Mouse (Mus musculus) liver, embryonic 13.5 days (tissue): ENCODE measurements at regions not wholly inside any gene's neighbourhood (a gene's known extent, or its start where the extent isn't known, plus 50 kb on each side); places are given as distances from the start of the nearest gene placed in this dataset.

ENCODE experiments used
- ATAC-seq: fragments of 200-750 bp; cut with Nextera tagmentation; 2 replicates; pipeline ENCODE4 v1.8.0; 2017; ENCODE audit warnings: low read depth, mild to moderate bottlenecking, moderate number of reproducible peaks, moderate library complexity
- DNase-seq: peaks from one replicate; pipeline ENCODE4 v3.0.0; 2022
- H3K27ac ChIP-seq: fragments of 300-500 bp; sonication (generic); 2 replicates; pipeline ENCODE4 v1.5.1; 2015; ENCODE audit warnings: moderate library complexity, mild to moderate bottlenecking, inconsistent platforms
- H3K27me3 ChIP-seq: fragments of 300-500 bp; sonication (generic); 2 replicates; pipeline ENCODE4 v1.6.1; 2015; ENCODE audit warnings: mild to moderate bottlenecking, inconsistent platforms
- H3K36me3 ChIP-seq: fragments of 300-500 bp; sonication (generic); 2 replicates; pipeline ENCODE4 v1.6.1; 2015; ENCODE audit warnings: mild to moderate bottlenecking, inconsistent platforms
- H3K4me1 ChIP-seq: fragments of 300-500 bp; sonication (generic); replicated peaks from 2 replicates; pipeline ENCODE4 v1.6.1; 2015; ENCODE audit warnings: inconsistent platforms
- H3K4me2 ChIP-seq: fragments of 300-500 bp; sonication (generic); 2 replicates; pipeline ENCODE4 v1.6.1; 2015; ENCODE audit warnings: inconsistent platforms, mild to moderate bottlenecking, moderate library complexity
- H3K4me3 ChIP-seq: fragments of 300-500 bp; sonication (generic); replicated peaks from 2 replicates; pipeline ENCODE4 v1.5.1; 2015; ENCODE audit warnings: mild to moderate bottlenecking, inconsistent platforms
- H3K9ac ChIP-seq: fragments of 300-500 bp; sonication (generic); 2 replicates; pipeline ENCODE4 v1.6.1; 2015; ENCODE audit warnings: mild to moderate bottlenecking, inconsistent platforms
- H3K9me3 ChIP-seq: fragments of 300-500 bp; sonication (generic); replicated peaks from 2 replicates; pipeline ENCODE4 v1.6.1; 2016; ENCODE audit warnings: inconsistent platforms
- WGBS: fragments of 180-500 bp; shearing (Covaris S2); methylation state at CpG from one replicate; pipeline ENCODE4 v1.1.7; 2015; ENCODE audit not compliant: insufficient replicate concordance; 5-methylcytosine and 5-hydroxymethylcytosine counted together

DNA sequence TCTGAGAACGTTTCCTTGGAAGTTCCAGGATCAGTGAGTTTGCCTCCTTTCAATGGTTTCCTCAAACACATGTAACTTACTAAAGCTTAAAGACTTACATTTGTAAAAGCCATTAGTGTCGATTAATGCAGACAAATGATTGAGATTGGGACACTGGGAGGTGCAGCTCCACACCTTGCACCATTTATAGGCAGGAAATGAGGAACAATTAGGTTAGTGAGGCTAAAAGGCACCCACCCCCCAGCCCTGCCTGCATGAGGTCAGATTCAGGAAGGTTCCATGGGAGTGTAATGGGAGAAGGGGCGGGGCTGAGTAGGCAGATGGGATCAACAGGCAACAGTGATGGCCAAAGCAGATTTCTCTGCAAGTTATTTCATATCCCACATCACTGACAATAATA is 131.1 kb upstream of the Gm12728 start:
- H3K4me1 ChIP-seq, result no peaks in the 10 kb centered on the region
- H3K36me3 ChIP-seq, result no peaks in the 10 kb centered on the region
- H3K9ac ChIP-seq, result no peak overlapping the region
- no peaks in the 10 kb centered on the region for H3K9me3 ChIP-seq
- H3K27ac ChIP-seq, result no peak overlapping the region
- no peaks in the 10 kb centered on the region for H3K27me3 ChIP-seq
- ATAC-seq (no peak), DNase-seq (no peak)
- no peak overlapping the region for H3K4me2 ChIP-seq
- H3K4me3 ChIP-seq, result no peak overlapping the region
- WGBS, result 47% methylated on average over 3 of the region's 3 CpGs

DNA sequence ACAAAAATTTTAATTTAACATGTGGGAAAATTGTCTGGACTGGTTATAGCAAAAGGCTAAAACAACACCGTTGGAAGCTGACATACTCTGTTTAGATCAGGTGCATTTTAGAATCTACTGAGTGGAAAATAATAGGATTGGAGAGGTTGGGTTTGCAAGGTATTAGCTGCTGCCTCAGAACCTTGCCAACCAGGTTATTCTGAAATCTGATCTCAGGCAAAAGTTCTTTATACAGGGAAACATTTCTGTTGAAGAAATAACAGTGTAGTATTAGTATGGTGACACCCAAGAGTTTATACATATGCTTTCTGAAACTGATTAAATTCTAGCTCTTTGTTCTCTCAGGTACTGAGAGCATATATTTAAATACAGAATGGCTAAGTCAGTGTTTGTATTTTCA is 113.0 kb upstream of the Gm12728 start:
- no peak overlapping the region for H3K4me2 ChIP-seq
- peaks cover 3% of the 10 kb centered on the region; the same call in 1 of the 2 replicates for H3K9me3 ChIP-seq
- DNase-seq (no peak), ATAC-seq (no peak)
- no peaks in the 10 kb centered on the region for H3K27me3 ChIP-seq
- no peaks in the 10 kb centered on the region for H3K4me1 ChIP-seq
- H3K4me3 ChIP-seq, result no peak overlapping the region
- H3K36me3 ChIP-seq, result no peaks in the 10 kb centered on the region
- no peak overlapping the region for H3K9ac ChIP-seq
- WGBS, result 66% methylated on average over 1 of the region's 1 CpGs
- H3K27ac ChIP-seq, result no peak overlapping the region

DNA sequence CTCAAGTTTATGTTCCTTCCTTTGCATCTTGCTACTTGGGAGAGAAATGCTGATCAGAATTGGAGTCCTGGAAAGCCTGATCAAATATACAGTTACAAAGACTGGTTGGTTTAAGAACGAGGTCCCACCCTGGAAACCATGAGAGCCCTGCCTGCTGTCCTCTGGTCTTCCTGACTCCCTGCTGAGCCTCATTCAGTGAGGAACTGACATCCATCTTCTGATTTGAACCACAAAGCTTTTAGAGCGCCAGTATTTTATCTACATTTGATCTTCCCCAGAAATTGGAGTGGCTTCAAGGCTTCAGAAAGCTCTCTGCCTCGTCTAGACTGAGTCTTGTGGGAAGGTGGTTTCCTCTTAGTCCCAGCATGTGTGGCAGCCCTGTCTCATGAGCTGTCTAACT is 99.0 kb upstream of the Gm12728 start:
- DNase-seq, result no peak
- Histone ChIP-seq H3K4me3 (no peak overlapping the region), H3K4me1 (no peaks in the 10 kb centered on the region), H3K36me3 (no peaks in the 10 kb centered on the region), H3K4me2 (no peak overlapping the region), H3K9me3 (no peaks in the 10 kb centered on the region), H3K27ac (no peak overlapping the region), H3K27me3 (no peaks in the 10 kb centered on the region), H3K9ac (no peak overlapping the region)
- 17% methylated on average over 3 of the region's 3 CpGs for WGBS
- ATAC-seq, result no peak

DNA sequence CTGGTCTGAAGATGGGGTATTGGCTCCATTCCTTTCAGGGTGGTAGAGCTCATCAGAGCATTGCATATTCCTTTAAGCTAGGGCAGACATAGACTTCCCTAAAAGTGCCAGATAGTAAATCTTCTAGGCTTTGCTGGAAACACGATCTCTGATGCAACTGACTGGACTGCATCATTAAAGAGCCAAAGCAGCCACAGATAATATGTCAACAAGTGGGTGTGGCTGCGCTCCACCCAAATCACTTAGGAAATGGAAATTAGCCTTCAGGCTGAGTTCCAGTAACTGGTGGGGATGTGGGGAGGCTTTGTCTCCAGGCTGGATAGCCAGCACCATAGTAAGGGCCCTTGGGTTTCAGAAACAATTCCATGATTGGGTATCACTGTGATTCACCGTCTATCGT is 97.3 kb upstream of the Gm12728 start:
- Histone ChIP-seq H3K27me3 (no peaks in the 10 kb centered on the region), H3K27ac (no peak overlapping the region), H3K4me2 (no peak overlapping the region), H3K9me3 (no peaks in the 10 kb centered on the region), H3K9ac (no peak overlapping the region), H3K4me1 (no peaks in the 10 kb centered on the region), H3K36me3 (no peaks in the 10 kb centered on the region), H3K4me3 (no peak overlapping the region)
- DNase-seq (no peak), ATAC-seq (no peak)
- 79% methylated on average over 4 of the region's 4 CpGs for WGBS

GRCm38 (mm10) chr4:105695895-105696294 is 93.8 kb upstream of the Gm12728 start:
- Histone ChIP-seq H3K4me1 (no peaks in the 10 kb centered on the region), H3K27me3 (no peaks in the 10 kb centered on the region), H3K4me2 (no peak overlapping the region), H3K4me3 (no peak overlapping the region), H3K36me3 (no peaks in the 10 kb centered on the region), H3K9ac (no peak overlapping the region), H3K9me3 (no peaks in the 10 kb centered on the region), H3K27ac (no peak overlapping the region)
- ATAC-seq, result no peak
- 55% methylated on average over 2 of the region's 2 CpGs for WGBS
- no peak for DNase-seq

DNA sequence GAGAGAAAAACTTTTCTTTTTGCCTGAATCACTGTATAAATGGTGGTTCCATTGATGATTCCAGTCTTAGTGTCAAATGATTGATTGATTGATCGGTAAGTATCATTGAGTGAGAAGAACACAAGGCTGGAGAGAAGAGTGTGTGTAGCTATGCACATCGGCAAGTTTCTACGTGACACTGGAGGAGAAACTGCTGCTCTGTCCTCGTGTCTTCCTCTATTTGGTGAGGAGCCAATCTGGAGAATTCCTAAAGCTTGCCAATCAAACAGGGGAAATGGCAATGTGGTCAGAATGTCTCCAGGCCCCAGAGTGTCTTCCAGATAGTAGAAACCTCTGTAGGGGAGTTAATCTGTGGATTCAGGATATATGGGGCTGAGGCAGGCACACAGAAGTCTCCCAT is 92.5 kb upstream of the Gm12728 start:
- no peak for ATAC-seq
- Histone ChIP-seq H3K4me3 (no peak overlapping the region), H3K9me3 (no peaks in the 10 kb centered on the region), H3K4me1 (no peaks in the 10 kb centered on the region), H3K9ac (no peak overlapping the region), H3K36me3 (no peaks in the 10 kb centered on the region), H3K4me2 (no peak overlapping the region), H3K27ac (no peak overlapping the region), H3K27me3 (no peaks in the 10 kb centered on the region)
- no peak for DNase-seq
- WGBS, result 60% methylated on average over 4 of the region's 4 CpGs

DNA sequence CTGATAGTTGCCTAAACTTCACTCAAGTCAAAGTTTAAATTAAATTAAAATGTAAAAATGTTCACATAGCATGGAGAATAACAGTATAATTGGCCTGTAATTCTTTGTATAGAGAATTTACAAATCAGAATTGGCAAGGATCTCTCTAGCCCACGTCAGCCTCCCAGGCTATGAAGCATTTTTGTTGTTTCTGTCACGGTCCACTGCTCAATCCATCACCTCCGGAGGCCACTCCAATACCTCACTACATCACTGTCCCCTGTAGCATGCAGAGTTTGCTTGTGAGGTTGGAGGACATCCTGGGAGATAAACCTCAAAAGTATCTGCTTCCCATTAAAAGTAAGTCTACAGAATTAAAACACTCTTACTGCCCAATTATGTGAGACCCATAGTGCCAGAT is 87.6 kb upstream of the Gm12728 start:
- Histone ChIP-seq H3K4me2 (no peak overlapping the region), H3K27ac (no peak overlapping the region), H3K4me1 (no peaks in the 10 kb centered on the region), H3K4me3 (no peak overlapping the region), H3K36me3 (no peaks in the 10 kb centered on the region), H3K9me3 (no peaks in the 10 kb centered on the region), H3K9ac (no peak overlapping the region), H3K27me3 (no peaks in the 10 kb centered on the region)
- WGBS, result 48% methylated on average over 3 of the region's 3 CpGs
- ATAC-seq (no peak), DNase-seq (no peak)

DNA sequence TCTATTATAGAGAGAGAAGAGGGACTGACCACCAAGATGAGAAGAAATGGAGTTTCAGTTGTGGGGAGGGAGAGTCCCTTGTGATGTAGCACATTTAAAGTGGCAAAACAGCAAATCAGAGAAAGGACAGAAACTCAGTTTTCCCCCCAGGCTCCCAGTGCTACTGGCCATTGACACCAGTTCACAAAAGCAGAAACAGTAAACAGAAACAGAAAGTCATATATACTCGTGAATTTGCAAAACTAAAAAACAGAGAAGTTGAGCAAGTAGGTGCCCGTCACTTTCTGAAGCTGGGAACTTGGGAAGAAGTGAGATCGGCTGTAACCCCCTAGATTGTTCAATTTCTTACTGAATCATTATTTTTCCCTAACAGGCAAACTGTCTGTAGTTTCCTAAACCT is 86.3 kb upstream of the Gm12728 start:
- H3K36me3 ChIP-seq, result no peaks in the 10 kb centered on the region
- no peak overlapping the region for H3K27ac ChIP-seq
- no peaks in the 10 kb centered on the region for H3K27me3 ChIP-seq
- H3K9ac ChIP-seq, result no peak overlapping the region
- H3K4me2 ChIP-seq, result no peak overlapping the region
- no peak for ATAC-seq
- no peaks in the 10 kb centered on the region for H3K4me1 ChIP-seq
- H3K9me3 ChIP-seq, result no peaks in the 10 kb centered on the region
- H3K4me3 ChIP-seq, result no peak overlapping the region
- DNase-seq, result no peak
- 44% methylated on average over 3 of the region's 3 CpGs for WGBS

DNA sequence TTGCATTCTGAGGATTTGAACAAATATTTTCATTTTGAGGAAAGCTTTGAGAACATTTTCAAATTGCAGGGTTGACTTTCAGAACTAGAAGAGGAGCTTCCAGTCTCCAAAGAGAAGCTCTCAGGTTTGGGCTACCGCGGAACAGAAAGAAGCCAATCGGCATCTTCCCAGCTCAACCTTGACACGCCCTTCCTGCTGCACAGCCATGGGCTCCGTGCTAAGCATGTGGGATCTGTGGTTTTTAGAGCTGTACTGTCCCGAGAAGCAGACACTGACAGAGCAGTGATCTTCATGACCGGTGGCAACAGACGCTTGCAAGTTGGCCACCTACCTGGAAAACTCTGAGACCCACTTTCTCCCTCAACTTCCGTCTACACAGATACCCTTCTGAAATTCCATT is 85.4 kb upstream of the Gm12728 start:
- no peak for ATAC-seq
- Histone ChIP-seq H3K27ac (no peak overlapping the region), H3K27me3 (no peaks in the 10 kb centered on the region), H3K9me3 (no peaks in the 10 kb centered on the region), H3K36me3 (no peaks in the 10 kb centered on the region), H3K4me1 (no peaks in the 10 kb centered on the region), H3K4me2 (no peak overlapping the region), H3K4me3 (no peak overlapping the region), H3K9ac (no peak overlapping the region)
- no peak for DNase-seq
- 58% methylated on average over 9 of the region's 9 CpGs for WGBS

DNA sequence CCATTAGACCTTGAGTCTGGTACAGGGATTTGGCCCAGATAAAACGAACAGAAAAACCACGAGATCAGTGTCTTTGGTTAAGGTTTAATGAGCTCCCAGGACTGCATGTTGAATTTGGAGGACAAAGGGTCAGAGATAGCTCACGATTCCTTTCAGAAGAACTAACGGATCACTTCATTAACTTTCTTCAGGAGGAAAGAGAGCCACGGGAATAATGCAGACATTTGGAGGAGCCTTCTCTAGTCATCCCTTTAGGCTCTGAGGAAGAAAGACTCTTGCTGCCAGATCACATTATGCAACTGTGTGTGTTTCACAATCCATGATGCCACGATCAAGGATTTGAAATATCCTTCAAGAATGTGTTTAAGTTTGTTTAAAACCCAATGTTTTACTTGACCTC is 83.7 kb upstream of the Gm12728 start:
- ATAC-seq (no peak), DNase-seq (no peak)
- Histone ChIP-seq H3K4me2 (no peak overlapping the region), H3K9me3 (no peaks in the 10 kb centered on the region), H3K9ac (no peak overlapping the region), H3K4me1 (no peaks in the 10 kb centered on the region), H3K27ac (no peak overlapping the region), H3K36me3 (no peaks in the 10 kb centered on the region), H3K4me3 (no peak overlapping the region), H3K27me3 (no peaks in the 10 kb centered on the region)
- 51% methylated on average over 6 of the region's 6 CpGs for WGBS

DNA sequence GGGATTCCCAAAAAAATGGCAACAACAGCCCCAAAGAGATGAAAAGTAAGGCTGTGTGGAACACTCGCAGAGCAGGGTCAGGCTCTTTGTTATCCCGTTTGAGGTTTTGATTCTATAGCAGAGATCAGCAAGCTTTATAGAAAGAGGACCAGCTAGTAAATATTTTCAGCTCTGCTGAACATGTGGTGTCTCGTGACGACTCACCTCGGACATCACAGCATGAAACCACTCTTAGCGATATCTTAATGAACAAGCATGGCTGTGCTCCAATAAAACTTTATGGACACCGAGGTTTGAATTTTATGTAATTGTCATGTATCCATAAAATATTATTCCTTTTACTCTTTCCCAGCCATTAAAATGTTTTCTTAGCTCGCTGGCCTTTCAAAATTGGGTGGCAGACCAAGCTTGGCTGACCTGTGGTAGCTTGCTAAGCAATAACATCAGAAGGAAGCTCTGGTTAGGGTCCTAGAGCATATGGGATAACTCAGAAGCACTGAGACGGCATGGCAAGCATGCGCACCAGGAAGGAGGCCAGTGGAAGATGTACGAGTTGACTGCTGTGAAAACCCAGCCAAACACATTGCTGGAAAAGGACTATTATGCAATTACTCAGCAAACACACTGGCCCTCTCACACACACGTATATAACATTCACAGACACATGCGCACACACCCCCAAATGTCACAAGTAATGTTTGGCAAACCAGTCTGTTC is 81.4 kb upstream of the Gm12728 start:
- H3K4me1 ChIP-seq, result no peaks in the 10 kb centered on the region
- no peaks in the 10 kb centered on the region for H3K36me3 ChIP-seq
- no peak overlapping the region for H3K4me3 ChIP-seq
- ATAC-seq (no peak), DNase-seq (no peak)
- no peak overlapping the region for H3K9ac ChIP-seq
- H3K27me3 ChIP-seq, result no peaks in the 10 kb centered on the region
- H3K9me3 ChIP-seq, result no peaks in the 10 kb centered on the region
- H3K4me2 ChIP-seq, result no peak overlapping the region
- H3K27ac ChIP-seq, result no peak overlapping the region
- WGBS, result 69% methylated on average over 13 of the region's 13 CpGs

DNA sequence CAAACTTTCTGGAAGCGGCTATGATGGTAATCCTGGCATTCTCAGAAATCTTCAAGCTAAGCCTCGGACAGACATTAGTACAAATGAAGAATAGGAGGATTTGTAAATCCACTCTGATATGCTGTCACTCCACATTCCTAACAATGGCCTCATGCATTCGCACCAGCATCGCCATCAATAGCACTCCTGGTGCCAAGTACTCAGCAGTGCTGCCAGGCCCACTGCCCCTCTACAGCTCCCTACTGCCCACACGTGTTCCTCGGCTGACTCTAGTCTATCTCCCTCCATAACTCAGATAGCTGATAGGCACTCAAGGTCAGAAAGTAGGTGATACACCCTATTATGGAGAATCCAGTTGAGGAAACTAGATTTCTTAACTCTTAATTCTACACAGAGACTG is 75.7 kb upstream of the Gm12728 start:
- H3K4me1 ChIP-seq, result no peaks in the 10 kb centered on the region
- H3K4me2 ChIP-seq, result no peak overlapping the region
- no peak overlapping the region for H3K4me3 ChIP-seq
- H3K36me3 ChIP-seq, result no peaks in the 10 kb centered on the region
- 66% methylated on average over 6 of the region's 6 CpGs for WGBS
- DNase-seq (no peak), ATAC-seq (no peak)
- no peak overlapping the region for H3K9ac ChIP-seq
- no peak overlapping the region for H3K27ac ChIP-seq
- no peaks in the 10 kb centered on the region for H3K27me3 ChIP-seq
- H3K9me3 ChIP-seq, result no peaks in the 10 kb centered on the region
